Mouse (Mus musculus) olfactory bulb, adult 2 months (tissue): ENCODE results near the gene Dnah17. TPM values are rescaled to one million over a fixed set of nuclear protein-coding genes. Genes with fewer than 3 reads are reported as not detected.
A peak's percentile ranks its signal among the peaks of the same experiment; 100 is the strongest.

ENCODE experiments used
- H3K27ac ChIP-seq: fragments of 200-500 bp; 2 replicates; pipeline ENCODE4 v1.5.1; 2012; ENCODE audit warnings: low read depth, low read length; ENCODE audit not compliant: insufficient read depth
- H3K4me1 ChIP-seq: fragments of 200-500 bp; 2 replicates; pipeline ENCODE4 v1.6.1; 2012; ENCODE audit warnings: low read length; ENCODE audit not compliant: control insufficient read depth, insufficient read depth
- H3K4me3 ChIP-seq: fragments of 200-500 bp; 2 replicates; pipeline ENCODE4 v1.5.1; 2012; ENCODE audit warnings: mild to moderate bottlenecking, low read depth, low read length, moderate library complexity; ENCODE audit not compliant: insufficient read depth
- CTCF ChIP-seq: fragments of 200-500 bp; IDR thresholded peaks from 2 replicates; pipeline ENCODE4 v1.5.1; 2012; ENCODE audit warnings: low read depth, mild to moderate bottlenecking, low read length, moderate library complexity; ENCODE audit not compliant: insufficient read depth
- POLR2A ChIP-seq: fragments of 200-500 bp; IDR thresholded peaks from 2 replicates; pipeline ENCODE4 v1.6.1; 2012; ENCODE audit warnings: mild to moderate bottlenecking, low read depth, low read length, moderate library complexity; ENCODE audit not compliant: insufficient read depth
- WGBS: fragments of 180-500 bp; shearing (Covaris S2); methylation state at CpG from one replicate; pipeline ENCODE4 v1.1.7; 2018; 5-methylcytosine and 5-hydroxymethylcytosine counted together
- polyA plus RNA-seq: library from polyadenylated mRNA; stranded (reverse); fragments of >200 nt; gene quantifications from 2 replicates; pipeline ENCODE4 v1.2.4, GENCODE M21; 2012; ENCODE audit warnings: low replicate concordance; ENCODE audit not compliant: missing spikeins, insufficient read depth, insufficient read length

Dnah17 gene
- polyA plus RNA-seq, 1 experiment, result not detected

- peaks cover 20% of the 10 kb centered on the region for H3K4me1 ChIP-seq
- H3K27ac ChIP-seq, result no peak overlapping the region
- no peak overlapping the region for H3K4me3 ChIP-seq
- 65% methylated on average over 9 of the region's 9 CpGs for WGBS
- no peak for TF ChIP-seq POLR2A
Measured at GRCm38 (mm10) chr11:118147877-118148637, 17.6 kb upstream of the Dnah17 start.

GRCm38 (mm10) chr11:118146446-118146845 is 16.0 kb upstream of the Dnah17 start:
- 96% methylated on average over 10 of the region's 10 CpGs for WGBS
- Histone ChIP-seq H3K4me3 (no peak overlapping the region), H3K27ac (peak overlapping the region; percentile 78; the same call in 1 of the 2 replicates)

GRCm38 (mm10) chr11:118145771-118146351 is 15.4 kb upstream of the Dnah17 start:
- WGBS, result 53% methylated on average over 16 of the region's 16 CpGs

More at GRCm38 (mm10) chr11:118146446-118146845, 16.0 kb upstream of the Dnah17 start:
- peaks cover 26% of the 10 kb centered on the region for H3K4me1 ChIP-seq
- no peak for TF ChIP-seq CTCF

GRCm38 (mm10) chr11:118145092-118145491 is 14.7 kb upstream of the Dnah17 start:
- H3K27ac ChIP-seq, result no peak overlapping the region
- H3K4me1 ChIP-seq, result peaks cover 23% of the 10 kb centered on the region
- TF ChIP-seq POLR2A (no peak), CTCF (no peak)
- 93% methylated on average over 4 of the region's 4 CpGs for WGBS
- H3K4me3 ChIP-seq, result no peak overlapping the region

More at GRCm38 (mm10) chr11:118145771-118146351, 15.4 kb upstream of the Dnah17 start:
- TF ChIP-seq POLR2A, result no peak
- no peak for TF ChIP-seq CTCF
- Histone ChIP-seq H3K4me3 (peak overlapping the region; percentile 9), H3K4me1 (peaks cover 26% of the 10 kb centered on the region), H3K27ac (peak overlapping the region; percentile 78)

DNA sequence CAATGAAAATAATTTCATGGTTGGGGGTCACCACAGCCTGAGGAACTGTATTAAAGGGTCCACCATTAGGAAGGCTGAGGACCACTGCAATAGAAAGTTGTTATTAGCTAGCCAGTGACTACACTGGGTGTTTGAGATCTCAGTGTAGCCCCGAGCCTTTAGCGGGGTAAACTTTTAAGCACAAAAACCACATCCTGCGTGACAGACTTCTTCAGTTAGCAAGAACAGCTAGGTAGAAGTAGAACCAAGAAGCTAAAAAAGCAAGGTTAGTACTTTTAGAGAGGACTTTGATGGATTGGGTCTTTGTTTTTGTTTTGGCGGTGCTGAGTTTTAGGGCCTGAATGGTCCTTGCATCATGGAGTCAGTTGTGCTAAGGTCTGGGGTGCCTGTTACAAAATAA is 13.3 kb upstream of the Dnah17 start:
- no peak overlapping the region for H3K4me3 ChIP-seq
- peaks cover 19% of the 10 kb centered on the region for H3K4me1 ChIP-seq
- WGBS, result 97% methylated on average over 4 of the region's 4 CpGs
- TF ChIP-seq CTCF, result no peak
- no peak for TF ChIP-seq POLR2A
- H3K27ac ChIP-seq, result no peak overlapping the region

DNA sequence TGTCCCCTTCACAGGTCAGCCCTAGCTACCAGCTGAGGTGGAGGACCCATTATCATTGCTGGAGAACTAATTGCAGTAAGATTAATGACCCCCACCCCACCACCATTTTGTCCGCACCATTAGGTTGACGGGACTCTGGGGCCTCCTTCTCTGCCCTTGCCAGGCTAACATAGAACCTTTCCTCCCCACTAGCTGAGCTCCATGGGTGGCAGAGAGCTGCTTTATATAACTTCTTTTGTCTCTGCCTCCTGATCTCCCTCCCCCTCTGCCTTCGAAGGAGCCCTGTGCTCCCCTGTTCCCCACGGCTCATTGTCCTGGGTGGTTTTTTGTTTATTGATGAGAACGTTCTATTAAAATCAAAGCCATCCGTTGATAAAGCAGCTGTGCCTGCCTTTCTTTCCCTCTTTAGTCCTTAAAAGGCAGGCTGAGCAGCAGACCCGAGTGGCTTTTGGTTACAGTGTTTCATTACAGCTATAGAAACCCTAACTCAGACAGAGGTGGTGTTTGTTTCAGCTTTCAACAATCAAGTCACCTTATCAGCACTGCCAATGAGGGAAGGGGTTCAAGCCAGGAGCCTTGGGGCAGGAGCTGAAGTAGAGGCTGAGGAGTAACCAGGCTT is 12.2 kb upstream of the Dnah17 start:
- WGBS, result 17% methylated on average over 7 of the region's 7 CpGs

GRCm38 (mm10) chr11:118140771-118141565 is 10.5 kb upstream of the Dnah17 start:
- Histone ChIP-seq H3K4me3 (no peak overlapping the region), H3K27ac (no peak overlapping the region), H3K4me1 (peaks cover 22% of the 10 kb centered on the region)
- no peak for TF ChIP-seq POLR2A
- no peak for TF ChIP-seq CTCF
- 87% methylated on average over 10 of the region's 10 CpGs for WGBS

More for the DNA sequence above, 12.2 kb upstream of the Dnah17 start:
- H3K4me3 ChIP-seq, result no peak overlapping the region
- peak overlapping the region; percentile 83 for H3K27ac ChIP-seq
- no peak for TF ChIP-seq CTCF
- TF ChIP-seq POLR2A, result no peak
- H3K4me1 ChIP-seq, result peaks cover 19% of the 10 kb centered on the region

GRCm38 (mm10) chr11:118138347-118138746 is 7.9 kb upstream of the Dnah17 start:
- WGBS, result 96% methylated on average over 6 of the region's 6 CpGs
- no peak overlapping the region for H3K27ac ChIP-seq

More at GRCm38 (mm10) chr11:118138347-118138746, 7.9 kb upstream of the Dnah17 start:
- H3K4me1 ChIP-seq, result peaks cover 36% of the 10 kb centered on the region
- no peak for TF ChIP-seq CTCF
- no peak for TF ChIP-seq POLR2A
- H3K4me3 ChIP-seq, result no peak overlapping the region
